Mouse (Mus musculus): ENCODE results near the gene Olfml1. TPM values are rescaled to one million over a fixed set of nuclear protein-coding genes. Genes with fewer than 3 reads are reported as not detected.

The Olfml1 gene
- polyA plus RNA-seq (2016; fragmentation: Nextera tagmentation; extraction: Ambion mirVana) = 11.7 and 12.3 TPM in 2 replicates

DNA sequence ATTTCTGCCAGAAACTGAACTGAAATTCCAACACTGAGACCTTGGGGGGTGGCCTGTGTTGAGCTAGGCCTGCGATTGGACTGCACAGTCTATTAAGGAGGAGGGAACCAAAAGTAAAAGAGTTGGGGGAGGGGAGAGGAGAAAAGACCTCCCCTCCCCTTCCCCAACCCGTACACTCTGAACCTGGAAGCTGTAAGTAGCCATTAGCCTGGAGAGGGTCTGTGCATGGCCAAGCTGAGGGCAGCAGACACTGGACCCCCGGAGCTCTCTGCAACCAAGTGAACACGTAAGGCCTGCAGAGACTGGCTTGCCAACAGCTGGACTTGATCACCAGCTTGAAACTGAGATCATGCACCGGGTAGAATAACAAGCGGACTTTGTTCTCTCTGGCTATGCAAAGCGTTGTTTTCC lies at the start of gene Olfml1:
Olfml1 (plus strand) TSS at position 186 of the 411 bp plus-strand sequence.
- peaks cover 12% of the 10 kb centered on the region for H3K36me3 ChIP-seq (replicated peaks)
- H3K9me3 ChIP-seq = no peaks in the 10 kb centered on the region
- H3K27me3 ChIP-seq (replicated peaks; ENCODE audit: low read depth, poor library complexity, severe bottlenecking) = no peaks in the 10 kb centered on the region
- DNase-seq (ENCODE audit: low spot score) = peak; percentile 85
- H3K4me1 ChIP-seq = peaks cover 35% of the 10 kb centered on the region
- H3K27ac ChIP-seq (replicated peaks) = peak within 1 kb of the TSS; percentile 89
- 23% methylated on average over 7 of the region's 7 CpGs for WGBS
- peak within 1 kb of the TSS; percentile 56 for H3K4me3 ChIP-seq

- Histone ChIP-seq H3K9me3 (no peaks in the 10 kb centered on the region), H3K27me3 (replicated peaks; ENCODE audit: low read depth, poor library complexity, severe bottlenecking) (no peaks in the 10 kb centered on the region), H3K4me1 (no peaks in the 10 kb centered on the region), H3K27ac (replicated peaks) (no peak overlapping the region), H3K36me3 (replicated peaks) (no peaks in the 10 kb centered on the region), H3K4me3 (no peak overlapping the region)
- 90% methylated on average over 12 of the region's 12 CpGs for WGBS
- no peak for DNase-seq (ENCODE audit: low spot score)
These were observed 47.8 kb upstream of the Olfml1 start for GRCm38 (mm10) chr7:107519256-107520025.

DNA sequence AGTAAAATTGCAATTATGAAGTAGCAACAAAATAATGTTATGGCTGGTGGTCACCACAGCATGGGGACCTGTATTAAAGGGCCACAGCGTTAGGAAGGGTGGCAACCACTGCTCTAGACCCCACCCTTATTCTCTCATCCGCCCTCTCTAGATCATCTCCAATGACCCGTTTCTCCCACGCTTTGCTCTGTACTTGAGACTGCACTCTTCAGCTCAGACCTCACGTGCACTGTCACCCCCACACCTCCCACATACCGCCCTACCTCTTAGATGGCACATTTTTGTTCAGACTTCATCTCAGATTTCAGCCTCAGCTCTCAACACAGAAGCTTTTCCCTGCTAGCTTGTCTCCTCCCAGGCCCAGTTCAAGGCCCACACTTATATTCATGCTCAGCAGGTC lies 45.8 kb upstream of the Olfml1 start:
- 81% methylated on average over 6 of the region's 6 CpGs for WGBS
- H3K36me3 ChIP-seq (replicated peaks) = no peaks in the 10 kb centered on the region
- no peak overlapping the region for H3K27ac ChIP-seq (replicated peaks)
- no peak for DNase-seq (ENCODE audit: low spot score)
- no peak overlapping the region for H3K4me3 ChIP-seq
- H3K9me3 ChIP-seq = no peaks in the 10 kb centered on the region
- H3K27me3 ChIP-seq (replicated peaks; ENCODE audit: low read depth, poor library complexity, severe bottlenecking) = no peaks in the 10 kb centered on the region
- H3K4me1 ChIP-seq = no peaks in the 10 kb centered on the region

DNA sequence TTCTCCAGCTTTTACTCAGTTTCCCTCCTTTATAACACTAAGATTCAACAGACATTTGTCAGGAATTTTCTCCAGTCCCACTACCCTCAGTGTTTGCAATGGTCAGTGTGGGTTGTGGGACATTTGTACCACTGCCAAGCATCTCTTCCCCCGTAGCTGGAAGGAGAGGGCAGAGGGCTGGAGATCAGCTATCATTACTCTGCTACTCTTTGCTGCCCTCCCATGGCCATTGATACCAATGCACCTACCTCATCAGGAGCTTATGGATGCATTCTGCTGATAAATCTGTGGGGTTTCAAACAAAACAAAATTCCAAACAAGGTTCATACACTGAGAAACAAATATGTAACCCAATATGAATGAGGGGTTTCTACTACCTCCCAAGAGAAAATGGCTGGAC lies 40.9 kb upstream of the Olfml1 start:
- Histone ChIP-seq H3K36me3 (replicated peaks) (no peaks in the 10 kb centered on the region), H3K27ac (replicated peaks) (no peak overlapping the region), H3K4me1 (0 out of 2 replicates have a peak, but pooled peaks cover 4% of the 10 kb centered on the region), H3K4me3 (no peak overlapping the region), H3K9me3 (no peaks in the 10 kb centered on the region), H3K27me3 (replicated peaks; ENCODE audit: low read depth, poor library complexity, severe bottlenecking) (no peaks in the 10 kb centered on the region)
- WGBS = 28% methylated on average over 1 of the region's 1 CpGs
- DNase-seq (ENCODE audit: low spot score) = peak; percentile 57

DNA sequence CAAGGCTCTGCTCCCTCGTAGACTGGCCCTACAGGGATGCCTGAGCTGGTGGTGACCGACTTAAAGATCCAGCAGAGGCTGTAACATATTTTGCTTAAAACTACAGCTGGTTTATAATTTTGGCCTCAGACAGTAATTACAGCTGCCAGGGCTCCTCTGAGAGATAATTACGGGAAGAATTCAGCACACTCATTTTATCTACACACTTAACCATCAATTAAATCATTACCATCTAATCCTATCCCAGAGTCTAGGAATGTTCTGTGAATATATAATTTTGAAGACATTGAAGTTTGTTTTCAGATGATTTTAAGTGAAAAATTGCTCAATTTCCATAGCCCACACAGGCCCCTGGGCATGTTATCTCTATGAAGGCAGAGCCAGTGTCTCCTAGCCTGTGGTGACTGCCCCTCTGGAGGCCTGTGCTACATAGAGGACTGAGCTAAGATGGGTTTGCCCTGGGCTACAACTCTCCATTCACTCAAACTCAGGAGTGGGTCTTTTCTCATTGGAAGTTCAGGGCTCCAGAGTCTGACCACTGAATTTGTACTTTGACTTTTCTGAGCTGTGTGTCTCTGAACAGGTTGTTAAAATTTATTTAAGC lies 39.0 kb upstream of the Olfml1 start:
- Histone ChIP-seq H3K9me3 (no peaks in the 10 kb centered on the region), H3K36me3 (replicated peaks) (no peaks in the 10 kb centered on the region), H3K4me1 (0 out of 2 replicates have a peak, but pooled peaks cover 4% of the 10 kb centered on the region), H3K4me3 (no peak overlapping the region), H3K27me3 (replicated peaks; ENCODE audit: low read depth, poor library complexity, severe bottlenecking) (no peaks in the 10 kb centered on the region), H3K27ac (replicated peaks) (no peak overlapping the region)
- DNase-seq (ENCODE audit: low spot score) = no peak
- WGBS = 70% methylated on average over 3 of the region's 3 CpGs

GRCm38 (mm10) chr7:107529364-107529763 lies 37.9 kb upstream of the Olfml1 start:
- no peaks in the 10 kb centered on the region for H3K36me3 ChIP-seq (replicated peaks)
- H3K9me3 ChIP-seq = no peaks in the 10 kb centered on the region
- H3K27ac ChIP-seq (replicated peaks) = no peak overlapping the region
- 0 out of 2 replicates have a peak, but pooled peaks cover 4% of the 10 kb centered on the region for H3K4me1 ChIP-seq
- H3K27me3 ChIP-seq (replicated peaks; ENCODE audit: low read depth, poor library complexity, severe bottlenecking) = no peaks in the 10 kb centered on the region
- H3K4me3 ChIP-seq = no peak overlapping the region
- DNase-seq (ENCODE audit: low spot score) = no peak
- 85% methylated on average over 5 of the region's 5 CpGs for WGBS

- H3K27ac ChIP-seq (replicated peaks) = no peak overlapping the region
- H3K4me1 ChIP-seq = no peaks in the 10 kb centered on the region
- no peaks in the 10 kb centered on the region for H3K9me3 ChIP-seq
- 86% methylated on average over 4 of the region's 4 CpGs for WGBS
- H3K27me3 ChIP-seq (replicated peaks; ENCODE audit: low read depth, poor library complexity, severe bottlenecking) = no peaks in the 10 kb centered on the region
- DNase-seq (ENCODE audit: low spot score) = no peak
- H3K36me3 ChIP-seq (replicated peaks) = no peaks in the 10 kb centered on the region
- no peak overlapping the region for H3K4me3 ChIP-seq
These were observed 31.9 kb upstream of the Olfml1 start for GRCm38 (mm10) chr7:107535311-107535710.

DNA sequence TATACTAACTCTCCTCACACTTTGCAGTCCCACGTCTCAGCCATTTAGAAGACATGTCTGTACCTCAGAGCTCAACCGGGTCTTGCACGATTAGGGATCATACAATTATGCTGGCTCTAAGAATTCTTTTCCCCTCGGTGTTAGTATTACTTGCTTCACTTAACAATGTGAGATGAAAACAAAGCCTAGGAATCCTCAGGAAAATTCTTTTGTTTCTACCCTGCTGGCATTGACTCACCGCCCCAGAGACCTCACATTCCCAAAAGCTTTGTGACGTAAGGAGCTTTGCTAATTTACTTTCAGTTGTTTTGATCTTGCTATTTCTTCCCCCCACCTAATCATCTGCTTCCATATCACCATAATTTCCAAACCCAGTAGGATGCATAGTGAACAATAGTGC lies 30.7 kb upstream of the Olfml1 start:
- no peaks in the 10 kb centered on the region for H3K4me1 ChIP-seq
- H3K4me3 ChIP-seq = no peak overlapping the region
- no peak overlapping the region for H3K27ac ChIP-seq (replicated peaks)
- no peak for DNase-seq (ENCODE audit: low spot score)
- H3K27me3 ChIP-seq (replicated peaks; ENCODE audit: low read depth, poor library complexity, severe bottlenecking) = no peaks in the 10 kb centered on the region
- 64% methylated on average over 6 of the region's 6 CpGs for WGBS
- H3K9me3 ChIP-seq = no peaks in the 10 kb centered on the region
- H3K36me3 ChIP-seq (replicated peaks) = no peaks in the 10 kb centered on the region

GRCm38 (mm10) chr7:107540034-107540433 lies 27.2 kb upstream of the Olfml1 start:
- Histone ChIP-seq H3K27me3 (replicated peaks; ENCODE audit: low read depth, poor library complexity, severe bottlenecking) (no peaks in the 10 kb centered on the region), H3K9me3 (no peaks in the 10 kb centered on the region), H3K4me3 (no peak overlapping the region), H3K4me1 (no peaks in the 10 kb centered on the region), H3K36me3 (replicated peaks) (no peaks in the 10 kb centered on the region), H3K27ac (replicated peaks) (no peak overlapping the region)
- WGBS = 73% methylated on average over 4 of the region's 4 CpGs
- DNase-seq (ENCODE audit: low spot score) = no peak

DNA sequence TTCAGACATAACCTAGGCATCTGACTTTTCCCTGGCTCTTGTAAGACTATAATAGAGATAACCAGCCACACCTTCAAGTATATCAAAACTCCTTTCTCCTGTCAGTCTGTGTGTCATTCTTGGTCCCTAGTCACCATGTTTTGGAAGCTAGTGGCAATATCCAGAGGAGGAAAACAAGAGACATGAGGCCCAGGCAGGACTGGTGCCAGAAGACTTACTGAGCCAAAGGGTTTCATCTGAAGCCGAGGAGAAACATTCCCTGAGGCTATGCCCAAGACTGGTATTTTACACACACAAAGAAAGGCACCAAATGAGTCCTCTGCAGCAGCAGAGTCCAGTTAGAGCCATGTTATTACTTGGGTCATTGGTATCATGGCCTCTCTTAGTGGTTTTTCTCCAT lies 22.2 kb upstream of the Olfml1 start:
- no peak for DNase-seq (ENCODE audit: low spot score)
- H3K27ac ChIP-seq (replicated peaks) = no peak overlapping the region
- H3K36me3 ChIP-seq (replicated peaks) = no peaks in the 10 kb centered on the region
- WGBS = 68% methylated on average over 1 of the region's 1 CpGs
- H3K27me3 ChIP-seq (replicated peaks; ENCODE audit: low read depth, poor library complexity, severe bottlenecking) = no peaks in the 10 kb centered on the region
- H3K4me3 ChIP-seq = no peak overlapping the region
- no peaks in the 10 kb centered on the region for H3K4me1 ChIP-seq
- no peaks in the 10 kb centered on the region for H3K9me3 ChIP-seq

- H3K27ac ChIP-seq (replicated peaks) = no peak overlapping the region
- no peaks in the 10 kb centered on the region for H3K27me3 ChIP-seq (replicated peaks; ENCODE audit: low read depth, poor library complexity, severe bottlenecking)
- no peak for DNase-seq (ENCODE audit: low spot score)
- H3K4me1 ChIP-seq = no peaks in the 10 kb centered on the region
- no peaks in the 10 kb centered on the region for H3K36me3 ChIP-seq (replicated peaks)
- H3K9me3 ChIP-seq = no peaks in the 10 kb centered on the region
- no peak overlapping the region for H3K4me3 ChIP-seq
- 94% methylated on average over 3 of the region's 3 CpGs for WGBS
These were observed 19.4 kb upstream of the Olfml1 start for GRCm38 (mm10) chr7:107547872-107548271.

GRCm38 (mm10) chr7:107553461-107553860 lies 13.8 kb upstream of the Olfml1 start:
- H3K27ac ChIP-seq (replicated peaks) = no peak overlapping the region
- no peaks in the 10 kb centered on the region for H3K36me3 ChIP-seq (replicated peaks)
- no peaks in the 10 kb centered on the region for H3K27me3 ChIP-seq (replicated peaks; ENCODE audit: low read depth, poor library complexity, severe bottlenecking)
- no peak overlapping the region for H3K4me3 ChIP-seq
- H3K9me3 ChIP-seq = no peaks in the 10 kb centered on the region
- WGBS = 77% methylated on average over 1 of the region's 1 CpGs
- DNase-seq (ENCODE audit: low spot score) = no peak
- no peaks in the 10 kb centered on the region for H3K4me1 ChIP-seq

GRCm38 (mm10) chr7:107555906-107556305 lies 11.3 kb upstream of the Olfml1 start:
- Histone ChIP-seq H3K36me3 (replicated peaks) (no peaks in the 10 kb centered on the region), H3K27ac (replicated peaks) (no peak overlapping the region), H3K9me3 (no peaks in the 10 kb centered on the region), H3K4me1 (no peaks in the 10 kb centered on the region), H3K27me3 (replicated peaks; ENCODE audit: low read depth, poor library complexity, severe bottlenecking) (no peaks in the 10 kb centered on the region), H3K4me3 (no peak overlapping the region)
- DNase-seq (ENCODE audit: low spot score) = peak; percentile 19
- 80% methylated on average over 3 of the region's 3 CpGs for WGBS

All from embryonic facial prominence, embryonic 10.5 days (tissue).